30 mouse cellular contexts compared by ENCODE assay signal in genomic region chr13:45095028-45095427, GRCm38 (mm10). TPM values are rescaled to one million over a fixed set of nuclear protein-coding genes. Genes with fewer than 3 reads are reported as not detected.
"Had no signal": no experiment of that assay in that cellular context is flagged by ENCODE, and none has a peak within 500 bp of the region (broad histone marks: within the 10 kb centered on the region; RNA-seq: fewer than 3 reads in every experiment).

No protein-coding gene starts in this region.

- H3K4me2 ChIP-seq: heart, embryonic 12.5 days; hindbrain, embryonic 12.5 days; hindbrain, embryonic 14.5 days; intestine, embryonic 15.5 days; limb, embryonic 12.5 days; liver, embryonic 11.5 days; liver, embryonic 13.5 days; liver, embryonic 15.5 days had no signal

- H3K36me3 ChIP-seq: heart, embryonic 10.5 days; heart, embryonic 12.5 days; hindbrain, embryonic 10.5 days; hindbrain, embryonic 12.5 days; intestine, embryonic 15.5 days; limb, embryonic 10.5 days; limb, embryonic 12.5 days; liver, embryonic 13.5 days; liver, embryonic 15.5 days had no signal

- H3K4me1 ChIP-seq: hindbrain, embryonic 10.5 days; hindbrain, embryonic 12.5 days had no signal

- H3K4me3 ChIP-seq: heart, adult 2 months; heart, embryonic 10.5 days; heart, embryonic 12.5 days; hindbrain, embryonic 10.5 days; hindbrain, embryonic 12.5 days; intestine, embryonic 15.5 days; layer of hippocampus, adult 2 months; left cerebral cortex, adult 2 months; limb, embryonic 10.5 days; limb, embryonic 12.5 days; liver, embryonic 13.5 days; liver, embryonic 15.5 days had no signal

- DNase-seq: gastrocnemius, postnatal 14 days; gastrocnemius, postnatal 36 days; heart, adult 2 months; heart, postnatal 10 days; heart, postnatal 4 days; kidney, adult 18-20 months; kidney, adult 8-10 months; kidney, postnatal 10 days; kidney, postnatal 25 days; kidney, postnatal 4 days; liver; liver, embryonic 13.5 days had no signal

- ATAC-seq: hindbrain, embryonic 16.5 days; inflammation-experienced regulatory T-cells, adult 6 months; intestine, embryonic 15.5 days; intestine, postnatal 0 days had no signal

- H3K27me3 ChIP-seq: heart, embryonic 12.5 days; hindbrain, embryonic 12.5 days; intestine, embryonic 15.5 days had no signal

- H3K27ac ChIP-seq: heart, adult 2 months; heart, embryonic 10.5 days; hindbrain, embryonic 10.5 days; hindbrain, embryonic 12.5 days; hindbrain, embryonic 14.5 days; intestine, embryonic 15.5 days; layer of hippocampus, adult 2 months; left cerebral cortex, adult 2 months; limb, embryonic 10.5 days; limb, embryonic 12.5 days; liver, embryonic 13.5 days; liver, embryonic 15.5 days had no signal

- H3K9me3 ChIP-seq: heart, embryonic 10.5 days; heart, embryonic 12.5 days; hindbrain, embryonic 10.5 days; hindbrain, embryonic 12.5 days; intestine, embryonic 15.5 days; limb, embryonic 10.5 days; limb, embryonic 12.5 days; liver, embryonic 13.5 days; liver, embryonic 15.5 days had no signal

- H3K9ac ChIP-seq: heart, embryonic 12.5 days; hindbrain, embryonic 12.5 days; hindbrain, embryonic 14.5 days; intestine, embryonic 15.5 days; limb, embryonic 12.5 days; liver, embryonic 13.5 days; liver, embryonic 15.5 days had no signal

RNA-seq across cellular contexts. Expression of gene Gm9817, which starts 16.5 kb away (rescaled TPM):
- total RNA-seq: granulocyte monocyte progenitor cell, adult 5-6 weeks; layer of hippocampus, adult 2 months; left cerebral cortex, adult 2 months; left cerebral cortex, postnatal 36 days had no signal
- polyA plus RNA-seq: heart, adult 2 months; heart, embryonic 10.5 days; hindbrain, embryonic 10.5 days; hindbrain, embryonic 12.5 days; hindbrain, embryonic 14.5 days; intestine, embryonic 15.5 days; kidney, embryonic 16.5 days; limb, embryonic 10.5 days; limb, embryonic 12.5 days; liver, embryonic 11.5 days; liver, embryonic 13.5 days; liver, embryonic 15.5 days had no signal
